Mouse (Mus musculus): ENCODE data around the gene Tex38. TPM values are rescaled to one million over a fixed set of nuclear protein-coding genes. Genes with fewer than 3 reads are reported as not detected.

Tex38 gene
- polyA plus RNA-seq (2012; rRNA removed), result 0.32 and 0.60 TPM in 2 replicates

- DNase-seq (ENCODE audit: low read depth, low spot score), result no peak
- WGBS, result 88% methylated on average over 3 of the region's 3 CpGs
Observed at GRCm38 (mm10) chr4:115780918-115781317, at the start of gene Tex38. Gene Tex38, minus strand, starts transcription at chr4:115781018.

- no peak for DNase-seq (ENCODE audit: low read depth, low spot score)
- 74% methylated on average over 5 of the region's 5 CpGs for WGBS
Observed at GRCm38 (mm10) chr4:115830491-115830890, 49.7 kb upstream of the Tex38 start.

GRCm38 (mm10) chr4:115828572-115828902, 47.7 kb upstream of the Tex38 start:
- WGBS, result 4% methylated on average over 8 of the region's 8 CpGs
- DNase-seq (ENCODE audit: low read depth, low spot score), result no peak

DNA sequence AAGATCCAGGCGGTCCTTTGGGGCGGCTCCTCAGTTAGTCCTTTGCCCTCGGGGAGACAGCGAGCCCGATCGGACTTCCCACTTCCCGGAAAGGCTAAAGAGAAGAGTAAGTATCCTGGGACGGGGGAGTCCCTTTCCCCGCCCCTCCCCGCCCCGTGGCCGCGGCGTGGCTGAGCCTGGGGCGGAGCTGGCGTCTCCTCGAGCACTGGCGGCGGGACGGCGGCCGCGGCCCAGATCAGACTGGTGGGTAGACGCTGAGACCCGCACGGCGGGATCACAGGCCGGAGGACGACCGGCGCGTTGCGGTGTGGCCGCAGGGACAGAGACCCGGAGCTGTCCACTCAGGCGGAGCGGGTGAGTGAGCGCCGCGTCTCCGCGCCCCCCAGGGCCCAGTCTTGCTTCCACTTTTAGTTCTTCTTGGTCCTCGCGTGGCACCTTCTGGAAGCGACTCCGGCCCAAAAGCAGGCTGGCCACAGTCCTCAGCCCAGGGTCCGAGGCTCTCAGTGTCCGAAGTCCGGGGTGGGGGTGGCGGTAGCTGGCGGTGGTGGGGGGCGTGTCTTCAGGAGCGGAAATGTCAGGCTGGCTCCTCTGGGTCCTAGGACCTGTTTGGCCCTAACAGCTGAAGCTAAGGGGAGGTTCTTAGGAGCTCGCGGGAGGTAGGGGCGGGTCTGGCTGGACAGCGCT, 47.2 kb upstream of the Tex38 start, which contains the start of gene Mob3c:
Gene Mob3c, plus strand, starts transcription at position 205 of the 684 bp plus-strand sequence.
- peak; percentile 70 for DNase-seq (ENCODE audit: low read depth, low spot score)
- WGBS, result under 1% methylated on average over 57 of the region's 57 CpGs

- WGBS, result 7% methylated on average over 4 of the region's 4 CpGs
Observed at GRCm38 (mm10) chr4:115827535-115827887, 46.7 kb upstream of the Tex38 start.

GRCm38 (mm10) chr4:115827066-115827465, 46.2 kb upstream of the Tex38 start:
- no peak for DNase-seq (ENCODE audit: low read depth, low spot score)
- WGBS, result 57% methylated on average over 3 of the region's 3 CpGs

More at GRCm38 (mm10) chr4:115827535-115827887, 46.7 kb upstream of the Tex38 start:
- DNase-seq (ENCODE audit: low read depth, low spot score), result no peak

GRCm38 (mm10) chr4:115825271-115825670, 44.5 kb upstream of the Tex38 start:
- DNase-seq (ENCODE audit: low read depth, low spot score), result no peak
- WGBS, result 89% methylated on average over 2 of the region's 2 CpGs

- WGBS, result 81% methylated on average over 2 of the region's 2 CpGs
- DNase-seq (ENCODE audit: low read depth, low spot score), result no peak
Observed at GRCm38 (mm10) chr4:115824178-115824577, 43.4 kb upstream of the Tex38 start.

GRCm38 (mm10) chr4:115821928-115822327, 41.1 kb upstream of the Tex38 start:
- WGBS, result 65% methylated on average over 3 of the region's 3 CpGs
- no peak for DNase-seq (ENCODE audit: low read depth, low spot score)

- no peak for DNase-seq (ENCODE audit: low read depth, low spot score)
Observed at GRCm38 (mm10) chr4:115821431-115821830, 40.6 kb upstream of the Tex38 start.

GRCm38 (mm10) chr4:115820944-115821343, 40.1 kb upstream of the Tex38 start:
- 88% methylated on average over 3 of the region's 3 CpGs for WGBS
- no peak for DNase-seq (ENCODE audit: low read depth, low spot score)

GRCm38 (mm10) chr4:115820199-115820598, 39.4 kb upstream of the Tex38 start:
- DNase-seq (ENCODE audit: low read depth, low spot score), result no peak
- WGBS, result 68% methylated on average over 3 of the region's 3 CpGs

- 85% methylated on average over 5 of the region's 5 CpGs for WGBS
- no peak for DNase-seq (ENCODE audit: low read depth, low spot score)
Observed at GRCm38 (mm10) chr4:115815606-115816005, 34.8 kb upstream of the Tex38 start.

DNA sequence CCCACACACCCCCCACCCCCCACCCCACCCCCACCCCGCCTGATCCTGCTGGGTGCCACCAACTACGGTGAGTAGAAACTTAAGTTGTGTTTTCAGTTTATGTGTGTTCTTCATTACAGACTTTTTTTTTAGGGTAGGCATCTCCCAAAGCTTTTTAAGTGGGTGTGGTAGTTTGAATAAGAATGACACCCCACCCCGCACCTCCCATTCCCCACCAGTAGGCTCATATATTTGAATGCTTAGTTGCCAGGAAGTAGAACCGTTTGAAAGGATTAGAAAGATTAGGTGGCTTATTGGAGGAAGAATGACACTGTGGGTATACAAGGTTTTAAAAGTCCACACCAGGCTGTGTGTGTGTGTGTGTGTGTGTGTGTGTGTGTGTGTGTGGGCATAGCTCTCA, 31.5 kb upstream of the Tex38 start:
- WGBS, result 76% methylated on average over 4 of the region's 4 CpGs
- no peak for DNase-seq (ENCODE audit: low read depth, low spot score)

- 78% methylated on average over 3 of the region's 3 CpGs for WGBS
- DNase-seq (ENCODE audit: low read depth, low spot score), result no peak
Observed at GRCm38 (mm10) chr4:115799981-115800380, 19.2 kb upstream of the Tex38 start.

DNA sequence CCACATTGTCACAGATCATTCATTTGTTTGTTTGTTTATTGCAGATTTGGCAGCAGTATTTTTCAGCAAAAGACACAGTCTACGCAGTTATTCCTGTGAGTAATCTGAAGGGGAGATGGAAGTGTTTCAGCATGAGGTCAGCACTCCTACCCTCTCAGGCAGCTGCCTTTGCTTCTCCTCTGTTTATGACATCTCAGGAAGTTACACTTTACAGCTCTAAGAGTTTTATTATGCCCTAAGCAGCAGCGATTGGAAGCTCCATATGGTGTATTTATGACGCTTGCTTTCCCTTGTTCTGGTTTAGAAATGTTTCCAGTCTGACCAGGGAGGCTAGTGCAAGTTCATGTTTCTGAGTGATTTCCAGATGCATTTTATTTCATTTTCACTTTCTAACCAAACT, 14.5 kb upstream of the Tex38 start:
- DNase-seq (ENCODE audit: low read depth, low spot score), result no peak
- 20% methylated on average over 3 of the region's 3 CpGs for WGBS

DNA sequence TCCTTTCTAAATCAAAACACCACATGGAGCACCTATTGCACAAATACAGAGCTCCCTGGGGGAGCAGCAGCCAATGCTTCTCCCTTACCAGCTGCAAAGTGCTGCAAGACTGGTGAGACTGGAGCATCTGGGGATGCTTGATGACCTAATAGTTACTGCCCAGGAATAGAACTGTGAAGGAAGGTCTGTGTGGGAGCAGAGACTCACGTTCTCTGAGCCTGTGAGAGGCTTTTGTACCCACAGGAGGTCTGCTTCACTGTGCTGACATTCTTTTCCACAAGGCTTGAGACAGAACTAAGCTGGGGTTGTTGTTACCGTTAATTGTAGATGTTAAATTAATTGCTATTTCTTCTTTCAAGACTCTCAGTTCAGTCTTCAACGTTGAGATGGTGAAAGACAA, 10.0 kb upstream of the Tex38 start:
- DNase-seq (ENCODE audit: low read depth, low spot score), result no peak
- WGBS, result 79% methylated on average over 3 of the region's 3 CpGs

DNA sequence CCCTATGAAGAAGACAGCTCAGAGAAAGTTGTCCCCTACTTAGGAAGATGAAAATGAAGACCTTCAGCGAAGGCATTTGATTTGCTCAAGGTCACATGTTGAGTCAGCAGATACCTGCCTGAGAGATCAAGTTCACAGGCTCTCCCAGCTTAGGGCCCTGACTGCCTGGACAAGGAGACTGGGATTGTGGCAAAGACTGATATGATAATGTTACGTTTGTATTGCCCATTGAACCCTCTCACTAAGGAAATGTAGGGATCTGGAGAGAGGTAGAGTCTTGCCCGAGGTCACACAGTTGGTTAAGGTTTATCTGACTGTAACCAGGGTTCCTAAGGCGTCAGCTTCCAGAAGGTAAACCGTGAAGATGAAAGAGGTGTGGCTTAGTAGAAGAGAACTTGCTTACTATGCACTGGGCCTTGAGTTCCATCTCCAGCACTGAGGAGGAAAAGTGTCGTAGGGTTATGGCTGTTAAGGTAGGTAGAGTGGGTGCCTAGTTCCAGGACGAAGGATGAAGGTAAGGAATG, 4.8 kb upstream of the Tex38 start:
- no peak for DNase-seq (ENCODE audit: low read depth, low spot score)
- 22% methylated on average over 7 of the region's 7 CpGs for WGBS

DNA sequence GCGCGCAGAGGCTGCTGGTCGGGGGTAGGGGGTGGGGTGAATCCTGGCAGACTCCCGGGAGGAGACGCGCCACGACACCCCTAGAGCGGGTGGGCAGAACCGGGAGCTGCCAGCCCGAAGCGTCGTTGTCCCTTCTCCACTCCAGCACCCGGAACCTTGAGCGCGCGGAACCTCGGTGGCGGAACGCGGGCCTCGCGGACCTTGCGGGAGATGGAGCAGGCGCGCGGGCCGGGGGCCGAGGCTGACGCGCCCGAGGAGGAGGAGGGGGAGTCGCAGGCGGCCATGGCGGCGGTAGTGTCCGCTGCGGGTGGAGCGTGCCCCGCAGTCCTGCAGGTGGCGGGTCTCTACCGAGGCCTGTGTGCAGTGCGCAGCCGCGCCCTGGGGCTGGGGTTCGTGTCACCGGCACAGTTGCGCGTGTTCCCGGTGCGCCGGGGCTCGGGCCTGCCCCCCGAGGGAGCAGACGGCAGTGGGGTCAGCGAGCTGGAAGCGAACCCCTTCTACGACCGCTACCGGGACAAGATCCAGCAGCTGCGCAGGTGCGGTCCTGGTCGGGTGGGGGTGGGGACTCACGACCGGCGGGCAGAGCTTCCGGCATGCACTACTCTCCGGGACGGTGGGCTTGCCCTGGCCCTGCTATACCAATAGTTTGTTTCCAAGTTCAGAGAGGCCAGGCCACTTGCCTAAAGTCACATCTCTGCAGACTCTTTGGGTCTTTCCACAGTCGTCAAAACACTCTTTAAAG, 4.1 kb upstream of the Tex38 start, which contains the start of gene Atpaf1:
Gene Atpaf1, plus strand, starts transcription at position 44 of the 742 bp plus-strand sequence.
- no peak for DNase-seq (ENCODE audit: low read depth, low spot score)

DNA sequence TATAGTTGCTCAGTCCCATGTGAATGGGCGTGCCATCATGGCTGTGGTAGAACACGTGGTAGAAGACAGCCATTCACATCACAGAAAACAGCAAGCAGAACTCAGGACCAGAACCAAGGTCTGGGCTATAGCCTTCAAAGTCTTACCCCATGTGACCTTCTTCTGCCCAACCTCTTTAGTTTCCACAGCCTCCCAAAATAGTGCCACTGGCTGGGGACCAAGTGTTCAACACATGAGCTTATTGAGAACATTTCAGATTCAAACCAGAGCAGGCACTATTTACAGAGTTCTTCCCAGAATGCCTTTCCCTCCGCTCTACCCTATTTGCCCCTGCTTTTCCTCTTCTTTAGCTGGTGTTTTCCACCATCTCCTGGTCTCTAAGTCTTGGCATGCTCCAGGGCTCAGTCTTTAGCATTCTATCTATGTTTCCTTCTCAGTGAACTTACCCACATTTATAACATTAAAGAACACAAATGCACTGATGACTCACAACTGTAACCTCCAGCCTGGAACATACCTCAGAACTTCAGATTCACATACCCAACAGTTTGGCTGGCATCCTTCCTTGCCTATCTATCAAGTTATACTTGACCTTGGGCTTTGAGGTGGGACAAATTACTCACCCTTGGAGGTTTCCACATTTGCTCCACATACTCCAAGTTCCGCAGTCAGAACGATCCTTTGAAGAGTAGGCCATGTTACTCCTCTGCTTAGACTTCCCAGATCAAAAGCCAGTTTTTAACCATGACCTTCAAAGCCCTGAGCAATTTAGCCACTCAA, 1.4 kb upstream of the Tex38 start:
- no peak for DNase-seq (ENCODE audit: low read depth, low spot score)
- 88% methylated on average over 5 of the region's 5 CpGs for WGBS

More for the DNA sequence above, 4.1 kb upstream of the Tex38 start, which contains the start of gene Atpaf1:
- WGBS, result under 1% methylated on average over 65 of the region's 69 CpGs
